Mouse (Mus musculus) limb, embryonic 11.5 days (tissue): Measurements from ENCODE around the gene Vwa8. TPM values are rescaled to one million over a fixed set of nuclear protein-coding genes. Genes with fewer than 3 reads are reported as not detected.

Source experiments
- ATAC-seq: fragments of 200-750 bp; cut with Nextera tagmentation; 2 replicates; pipeline ENCODE4 v1.8.0; 2017; ENCODE audit warnings: low read depth; ENCODE audit not compliant: insufficient number of reproducible peaks, low FRiP score, low TSS enrichment
- DNase-seq: peaks from one replicate; pipeline ENCODE4 v3.0.0-alpha.2; 2015; ENCODE audit warnings: low spot score
- H3K27ac ChIP-seq: fragments of 300-500 bp; sonication (generic); replicated peaks from 2 replicates; pipeline ENCODE4 v1.5.1; 2014; ENCODE audit warnings: low read depth, mild to moderate bottlenecking, low read length
- H3K27me3 ChIP-seq: fragments of 300-500 bp; sonication (generic); 2 replicates; pipeline ENCODE4 v1.6.1; 2014; ENCODE audit warnings: mild to moderate bottlenecking, low read length, mixed read lengths; ENCODE audit not compliant: control insufficient read depth, insufficient read depth
- H3K36me3 ChIP-seq: fragments of 300-500 bp; sonication (generic); 2 replicates; pipeline ENCODE4 v1.6.1; 2014; ENCODE audit warnings: mild to moderate bottlenecking, low read length, moderate library complexity, mixed read lengths; ENCODE audit not compliant: control insufficient read depth, insufficient read depth
- H3K4me1 ChIP-seq: fragments of 300-500 bp; sonication (generic); 2 replicates; pipeline ENCODE4 v1.6.1; 2014; ENCODE audit warnings: low read length, mixed read lengths; ENCODE audit not compliant: control insufficient read depth, insufficient read depth
- H3K4me2 ChIP-seq: fragments of 300-500 bp; sonication (generic); 2 replicates; pipeline ENCODE4 v1.6.1; 2014; ENCODE audit warnings: low read depth, mild to moderate bottlenecking, moderate library complexity; ENCODE audit not compliant: severe bottlenecking
- H3K4me3 ChIP-seq: fragments of 300-500 bp; sonication (generic); 2 replicates; pipeline ENCODE4 v1.5.1; 2014; ENCODE audit warnings: low read depth, low read length
- H3K9ac ChIP-seq: fragments of 300-500 bp; sonication (generic); 2 replicates; pipeline ENCODE4 v1.6.1; 2014; ENCODE audit warnings: mild to moderate bottlenecking, low read length
- H3K9me3 ChIP-seq: fragments of 300-500 bp; sonication (generic); 2 replicates; pipeline ENCODE4 v1.6.1; 2016; ENCODE audit warnings: low read length; ENCODE audit not compliant: control insufficient read depth
- WGBS: fragments of 180-500 bp; shearing (Covaris S2); extraction: QIAGEN DNeasy Blood & Tissue Kit; methylation state at CpG from one replicate; pipeline ENCODE4 v1.1.7; 2014; 5-methylcytosine and 5-hydroxymethylcytosine counted together
- polyA plus RNA-seq: library from polyadenylated mRNA; unstranded; fragments of >200 nt; fragmentation: Nextera tagmentation; extraction: Ambion mirVana; gene quantifications from 2 replicates; pipeline ENCODE4 v1.2.1, GENCODE M21; 2014

Vwa8 gene
- polyA plus RNA-seq, 1 experiment from 2014 or later, result 10.2 TPM

DNA sequence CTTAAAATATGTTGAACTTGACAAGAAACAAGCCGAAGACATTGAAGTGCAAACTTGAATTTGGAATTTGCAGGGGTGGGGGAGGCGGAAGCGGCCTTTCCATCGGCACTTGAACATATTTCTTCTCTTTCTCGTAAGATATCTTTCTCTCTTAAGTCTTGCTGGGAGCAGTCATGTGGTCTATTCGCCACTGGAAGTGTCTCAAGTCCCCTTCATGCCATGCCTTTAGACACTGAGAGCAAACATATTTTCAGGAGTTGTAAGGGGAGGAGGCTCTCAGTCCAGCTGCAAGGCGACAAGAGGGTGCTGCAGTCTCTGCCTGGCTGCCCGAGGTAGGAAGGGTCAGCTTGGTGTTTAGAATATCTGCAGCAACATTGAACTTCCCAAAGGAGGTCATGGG is 288.2 kb downstream of the Vwa8 start:
- Histone ChIP-seq H3K4me2 (no peak overlapping the region), H3K4me1 (peaks cover 25% of the 10 kb centered on the region), H3K27ac (no peak overlapping the region), H3K9me3 (no peaks in the 10 kb centered on the region), H3K9ac (no peak overlapping the region), H3K4me3 (no peak overlapping the region), H3K36me3 (no peaks in the 10 kb centered on the region), H3K27me3 (0 out of 2 replicates have a peak, but pooled peaks cover 2% of the 10 kb centered on the region)
- DNase-seq (no peak), ATAC-seq (no peak)
- 89% methylated on average over 8 of the region's 8 CpGs for WGBS

- 92% methylated on average over 6 of the region's 6 CpGs for WGBS
- ATAC-seq, result no peak
- Histone ChIP-seq H3K4me1 (peaks cover 22% of the 10 kb centered on the region), H3K4me3 (no peak overlapping the region), H3K27me3 (0 out of 2 replicates have a peak, but pooled peaks cover 2% of the 10 kb centered on the region), H3K9ac (no peak overlapping the region), H3K27ac (no peak overlapping the region), H3K36me3 (no peaks in the 10 kb centered on the region), H3K9me3 (no peaks in the 10 kb centered on the region), H3K4me2 (no peak overlapping the region)
- DNase-seq, result no peak
These were observed 290.3 kb downstream of the Vwa8 start for GRCm38 (mm10) chr14:79139096-79139651.

GRCm38 (mm10) chr14:79139918-79140825 is 291.3 kb downstream of the Vwa8 start:
- 23% methylated on average over 19 of the region's 19 CpGs for WGBS
- DNase-seq, result peak; percentile 78
- H3K27ac ChIP-seq, result no peak overlapping the region
- H3K4me2 ChIP-seq, result no peak overlapping the region
- no peak overlapping the region for H3K4me3 ChIP-seq
- peak; percentile 83 for ATAC-seq
- H3K9me3 ChIP-seq, result no peaks in the 10 kb centered on the region
- no peaks in the 10 kb centered on the region for H3K36me3 ChIP-seq
- peaks cover 19% of the 10 kb centered on the region for H3K4me1 ChIP-seq
- no peak overlapping the region for H3K9ac ChIP-seq
- 0 out of 2 replicates have a peak, but pooled peaks cover 2% of the 10 kb centered on the region for H3K27me3 ChIP-seq

DNA sequence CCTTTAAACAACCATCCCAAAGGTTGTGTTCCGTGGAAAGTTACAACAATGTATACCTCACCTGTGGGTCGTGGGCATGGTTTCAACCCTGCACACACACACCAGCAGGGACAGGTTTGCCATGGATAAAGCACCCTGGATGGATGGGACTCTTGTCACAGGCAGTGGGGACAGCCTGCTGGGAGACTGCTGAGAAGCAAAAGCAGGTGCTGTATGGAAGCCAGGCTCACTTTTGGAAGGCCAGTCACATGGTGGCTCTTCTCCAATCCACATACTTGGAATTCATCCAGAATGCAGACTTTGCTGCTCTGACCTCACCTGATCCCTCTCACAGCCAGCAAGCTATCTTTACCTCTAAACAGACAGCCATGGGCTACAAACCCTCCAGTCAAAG is 292.0 kb downstream of the Vwa8 start:
- Histone ChIP-seq H3K4me1 (peaks cover 19% of the 10 kb centered on the region), H3K4me2 (no peak overlapping the region), H3K27me3 (0 out of 2 replicates have a peak, but pooled peaks cover 2% of the 10 kb centered on the region), H3K27ac (no peak overlapping the region), H3K36me3 (no peaks in the 10 kb centered on the region), H3K9ac (no peak overlapping the region), H3K9me3 (no peaks in the 10 kb centered on the region), H3K4me3 (no peak overlapping the region)
- ATAC-seq (no peak), DNase-seq (no peak)
- 86% methylated on average over 2 of the region's 2 CpGs for WGBS

DNA sequence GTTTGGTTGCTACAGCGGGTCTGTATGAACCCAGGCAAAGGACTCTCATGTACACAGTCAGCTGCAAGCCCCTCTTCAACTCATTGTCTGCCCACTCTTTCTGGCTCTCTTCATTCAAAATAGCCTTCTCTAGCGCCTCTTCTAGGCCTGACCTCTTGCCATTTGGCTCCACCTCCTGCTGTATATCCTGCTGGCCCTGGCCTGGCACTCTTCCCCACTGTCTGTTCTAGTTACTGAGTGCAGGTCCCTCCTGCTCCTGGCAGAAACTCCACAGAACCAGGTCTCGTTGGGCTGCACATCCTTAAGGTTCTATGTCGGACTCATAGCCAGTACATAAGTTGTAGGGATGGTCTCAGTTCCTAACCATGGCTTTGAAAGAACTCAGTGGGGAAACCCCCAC is 293.5 kb downstream of the Vwa8 start:
- Histone ChIP-seq H3K4me1 (peaks cover 19% of the 10 kb centered on the region), H3K9ac (no peak overlapping the region), H3K36me3 (no peaks in the 10 kb centered on the region), H3K4me3 (no peak overlapping the region), H3K9me3 (no peaks in the 10 kb centered on the region), H3K27me3 (0 out of 2 replicates have a peak, but pooled peaks cover 2% of the 10 kb centered on the region), H3K4me2 (no peak overlapping the region), H3K27ac (no peak overlapping the region)
- no peak for ATAC-seq
- DNase-seq, result no peak
- 91% methylated on average over 4 of the region's 4 CpGs for WGBS

DNA sequence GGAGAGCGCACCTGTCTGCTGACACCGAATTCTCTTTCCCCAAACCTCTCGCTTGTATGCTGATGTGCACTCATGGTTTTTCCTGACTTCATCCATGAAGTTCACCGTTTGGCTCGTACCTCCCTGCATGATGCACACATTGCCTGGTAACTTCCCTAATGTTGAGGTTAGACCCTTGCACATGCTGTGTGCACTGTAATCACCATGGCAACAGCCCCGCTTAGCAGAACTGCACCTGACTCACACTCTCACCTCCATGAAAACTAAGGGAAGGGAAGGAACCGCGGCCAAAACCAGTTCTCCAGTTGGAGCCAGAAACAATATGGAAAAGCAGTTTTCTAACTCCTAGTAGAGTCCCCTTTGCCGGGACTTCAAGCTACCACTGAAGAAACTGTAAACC is 294.8 kb downstream of the Vwa8 start:
- Histone ChIP-seq H3K4me2 (no peak overlapping the region), H3K27me3 (0 out of 2 replicates have a peak, but pooled peaks cover 2% of the 10 kb centered on the region), H3K4me3 (no peak overlapping the region), H3K9me3 (no peaks in the 10 kb centered on the region), H3K36me3 (no peaks in the 10 kb centered on the region), H3K4me1 (peaks cover 19% of the 10 kb centered on the region), H3K27ac (no peak overlapping the region), H3K9ac (no peak overlapping the region)
- DNase-seq, result no peak
- WGBS, result 90% methylated on average over 9 of the region's 9 CpGs
- no peak for ATAC-seq

DNA sequence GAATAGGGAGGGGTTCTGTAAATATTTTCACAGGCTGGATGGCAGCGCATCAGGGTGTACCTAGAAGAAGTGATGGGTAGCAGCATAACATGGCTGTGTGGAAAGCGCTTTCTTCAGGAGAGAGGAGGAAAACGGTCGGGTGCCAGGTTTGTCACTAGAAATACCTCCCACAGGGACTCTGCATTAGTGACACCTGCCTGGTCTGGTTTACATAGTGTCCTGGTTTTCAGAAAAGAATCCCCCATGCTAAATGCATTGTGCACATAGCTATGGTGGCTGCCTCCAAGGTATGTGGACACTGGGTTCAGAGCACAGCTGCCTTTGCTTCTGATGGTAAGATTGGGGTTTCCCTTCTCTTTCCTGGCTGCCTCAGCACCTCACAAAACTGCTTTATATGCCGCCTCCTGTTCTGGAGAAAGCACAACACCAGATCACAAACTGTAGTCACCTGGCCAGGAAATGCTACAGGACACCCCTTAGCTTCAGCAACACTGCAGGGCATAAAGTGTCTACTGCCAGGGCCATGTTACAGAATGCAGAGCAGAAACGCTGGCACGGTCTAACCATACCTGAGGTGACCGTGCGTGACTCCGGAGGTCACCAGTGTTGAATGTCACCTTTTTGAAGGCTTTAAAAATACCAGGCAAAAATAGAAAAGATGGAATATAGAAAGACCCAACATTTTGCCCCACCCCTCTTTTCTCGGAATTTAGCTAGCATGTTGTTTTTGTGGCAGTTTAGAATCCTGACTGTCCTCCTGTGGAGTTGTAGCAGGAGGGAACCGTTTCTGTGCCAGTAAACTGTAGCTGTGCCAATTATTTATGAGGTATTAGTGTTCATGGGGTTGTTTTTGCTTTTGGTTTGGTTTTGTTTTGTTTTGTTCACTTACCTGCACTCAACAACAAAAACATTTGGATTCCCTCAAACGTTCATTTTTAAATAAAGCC is 295.7 kb downstream of the Vwa8 start:
- no peak for ATAC-seq
- peaks cover 13% of the 10 kb centered on the region for H3K4me1 ChIP-seq
- DNase-seq, result no peak
- 89% methylated on average over 13 of the region's 13 CpGs for WGBS
- no peak overlapping the region for H3K9ac ChIP-seq
- no peak overlapping the region for H3K4me2 ChIP-seq
- H3K27ac ChIP-seq, result no peak overlapping the region
- H3K9me3 ChIP-seq, result no peaks in the 10 kb centered on the region
- no peak overlapping the region for H3K4me3 ChIP-seq
- H3K36me3 ChIP-seq, result no peaks in the 10 kb centered on the region
- 0 out of 2 replicates have a peak, but pooled peaks cover 2% of the 10 kb centered on the region for H3K27me3 ChIP-seq

- Histone ChIP-seq H3K4me2 (no peak overlapping the region), H3K9ac (no peak overlapping the region), H3K36me3 (no peaks in the 10 kb centered on the region), H3K9me3 (no peaks in the 10 kb centered on the region), H3K4me3 (no peak overlapping the region), H3K27me3 (no peaks in the 10 kb centered on the region), H3K27ac (no peak overlapping the region), H3K4me1 (no peaks in the 10 kb centered on the region)
- ATAC-seq (no peak), DNase-seq (no peak)
- WGBS, result 92% methylated on average over 7 of the region's 7 CpGs
These were observed 302.9 kb downstream of the Vwa8 start for GRCm38 (mm10) chr14:79151711-79152110.
